In the genomic region with DNA sequence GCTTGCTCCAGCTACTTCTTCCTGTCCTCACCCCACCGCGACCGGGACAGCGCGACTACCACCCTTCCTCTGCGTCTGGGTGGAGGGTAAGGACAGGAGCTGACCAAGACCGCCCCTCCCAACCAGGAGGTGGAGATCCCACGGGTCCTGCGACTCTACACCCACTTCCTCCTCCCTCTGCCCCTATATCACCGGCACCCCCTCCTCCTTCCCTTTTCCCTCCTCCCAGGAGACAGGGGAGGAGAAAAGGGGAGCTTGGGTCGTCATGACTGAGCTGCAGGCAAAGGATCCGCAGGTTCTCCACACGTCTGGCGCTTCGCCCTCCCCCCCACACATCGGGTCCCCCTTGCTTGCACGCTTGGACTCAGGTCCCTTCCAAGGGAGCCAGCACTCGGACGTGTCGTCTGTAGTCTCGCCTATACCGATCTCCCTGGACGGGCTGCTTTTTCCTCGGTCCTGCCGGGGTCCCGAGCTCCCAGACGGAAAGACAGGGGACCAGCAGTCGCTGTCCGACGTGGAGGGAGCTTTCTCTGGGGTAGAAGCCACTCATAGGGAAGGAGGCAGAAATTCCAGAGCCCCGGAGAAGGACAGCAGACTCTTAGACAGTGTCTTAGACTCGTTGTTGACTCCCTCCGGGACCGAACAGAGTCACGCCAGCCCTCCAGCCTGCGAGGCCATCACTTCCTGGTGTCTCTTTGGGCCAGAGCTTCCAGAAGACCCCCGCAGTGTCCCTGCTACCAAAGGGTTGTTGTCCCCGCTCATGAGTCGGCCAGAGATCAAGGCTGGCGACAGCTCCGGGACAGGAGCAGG, we compare ENCODE assay signal across 8 mouse cellular contexts. TPM values are rescaled to one million over a fixed set of nuclear protein-coding genes. Genes with fewer than 3 reads are reported as not detected.
DNase-seq lines count a peak whose midpoint lies in the region; ATAC-seq and TF ChIP-seq lines count a peak whose summit lies in the region.

No protein-coding gene starts in this region.

- no peak for TF ChIP-seq CTCF in lung, postnatal 0 days (IDR thresholded peaks at IDR 0.05)

- H3K4me2 ChIP-seq in lung, postnatal 0 days (replicated peaks; ENCODE audit: low read depth, low read length), result peak overlapping the region; percentile 71

- H3K27ac ChIP-seq in lung, postnatal 0 days (ENCODE audit: low read length), result no peak overlapping the region

- H3K9ac ChIP-seq in lung, postnatal 0 days (replicated peaks; ENCODE audit: low read depth), result no peak overlapping the region

- H3K36me3 ChIP-seq in lung, postnatal 0 days (ENCODE audit: insufficient read depth, low read length), result no peaks in the 10 kb centered on the region

- peaks cover 9% of the 10 kb centered on the region; the same call in 1 of the 2 replicates for H3K4me1 ChIP-seq in lung, postnatal 0 days (ENCODE audit: insufficient read depth, low read depth, low read length)

- ATAC-seq in common myeloid progenitor, adult 5-6 weeks (replicated peaks; ENCODE audit: low read depth, poor library complexity, severe bottlenecking), result peak; percentile 63
- ATAC-seq in lung, postnatal 0 days, result peak; percentile 66

- H3K9me3 ChIP-seq in lung, postnatal 0 days (ENCODE audit: low read length), result no peaks in the 10 kb centered on the region

- peak overlapping the region; percentile 38 for H3K4me3 ChIP-seq in lung, postnatal 0 days (ENCODE audit: low read depth, low read length)

- H3K27me3 ChIP-seq in lung, postnatal 0 days (replicated peaks; ENCODE audit: insufficient read depth, low read length), result peaks cover 22% of the 10 kb centered on the region; the same call in 1 of the 2 replicates

- peak; percentile 12 to 42 for DNase-seq in layer of hippocampus, postnatal 10 days (ENCODE audit: low spot score in 2 of 2)
- DNase-seq in layer of hippocampus, adult 18-20 months (ENCODE audit: low spot score in 2 of 2), result no peak
- peak; percentile 18 for DNase-seq in heart, postnatal 4 days
- peak; percentile 4 to 17 for DNase-seq in layer of hippocampus, postnatal 25 days (ENCODE audit: extremely low spot score in 1 of 2, low spot score in 1 of 2)
- DNase-seq in lung, postnatal 0 days (ENCODE audit: low spot score), result peak; percentile 10
- DNase-seq in ovary, postnatal 14 days (ENCODE audit: low spot score), result peak; percentile 43
- no peak for DNase-seq in thymus, postnatal 10 days (ENCODE audit: low spot score in 2 of 2)

- WGBS in lung, postnatal 0 days, result 3% methylated on average over 36 of the region's 41 CpGs

- no peak for TF ChIP-seq EP300 in lung, postnatal 0 days (IDR thresholded peaks at IDR 0.05)

RNA-seq across cellular contexts. Expression of a gene that starts 0.8 kb away (rescaled TPM):
- 1 to 10 TPM; 9.2 to 9.3 TPM for total RNA-seq in layer of hippocampus, postnatal 10 days (2021)
- 10 to 100 TPM; 12.4 to 12.5 TPM for total RNA-seq in layer of hippocampus, adult 18-20 months (2021)
- total RNA-seq in common myeloid progenitor, adult 5-6 weeks (2017), result 0.34 TPM in 1 of 2 replicates, not detected in the other
- not detected for total RNA-seq in heart, postnatal 4 days (2021)
- 10 to 100 TPM; 10.4 to 11.2 TPM for total RNA-seq in layer of hippocampus, postnatal 25 days (2021)
- polyA plus RNA-seq in lung, postnatal 0 days (2015; fragmentation: Nextera tagmentation; extraction: Ambion mirVana), result 0.06 and 0.12 TPM in 2 replicates

Comparison
In these comparisons a context has a peak if more than half of its experiments do, and no peak if none do; other contexts are left out.
1. DNase-seq: peak in layer of hippocampus, postnatal 10 days (2 of 2), heart, postnatal 4 days (single experiment), layer of hippocampus, postnatal 25 days (2 of 2), lung, postnatal 0 days (single experiment) and ovary, postnatal 14 days (single experiment); none in layer of hippocampus, adult 18-20 months (0 of 2) and thymus, postnatal 10 days (0 of 2).